Mouse (Mus musculus) thymus, adult 2 months (tissue): ENCODE results near the gene Pld4. TPM values are rescaled to one million over a fixed set of nuclear protein-coding genes. Genes with fewer than 3 reads are reported as not detected.

Experiments used
- DNase-seq: peaks from one replicate; pipeline ENCODE4 v3.0.0; 2021
- H3K27ac ChIP-seq: fragments of 200-500 bp; 2 replicates; pipeline ENCODE4 v1.5.1; 2012; ENCODE audit warnings: low read length, control low read depth; ENCODE audit not compliant: control insufficient read depth, insufficient read depth
- H3K27me3 ChIP-seq: fragments of 200-500 bp; 2 replicates; pipeline ENCODE4 v1.6.1; 2012; ENCODE audit warnings: mild to moderate bottlenecking, low read length, moderate library complexity, mixed read lengths; ENCODE audit not compliant: control insufficient read depth, insufficient read depth
- H3K36me3 ChIP-seq: fragments of 200-500 bp; 2 replicates; pipeline ENCODE4 v1.6.1; 2012; ENCODE audit warnings: mild to moderate bottlenecking, low read length, moderate library complexity; ENCODE audit not compliant: control insufficient read depth, insufficient read depth
- H3K4me1 ChIP-seq: fragments of 200-500 bp; replicated peaks from 2 replicates; pipeline ENCODE4 v1.6.1; 2012; ENCODE audit warnings: low read length; ENCODE audit not compliant: control insufficient read depth, insufficient read depth
- H3K4me3 ChIP-seq: fragments of 200-500 bp; 2 replicates; pipeline ENCODE4 v1.5.1; 2012; ENCODE audit warnings: mild to moderate bottlenecking, low read length, control low read depth, moderate library complexity; ENCODE audit not compliant: control insufficient read depth, insufficient read depth
- CTCF ChIP-seq: fragments of 200-500 bp; IDR thresholded peaks from 2 replicates; pipeline ENCODE4 v1.5.1; 2012; ENCODE audit warnings: mild to moderate bottlenecking, control low read depth, low read length, moderate library complexity, borderline replicate concordance; ENCODE audit not compliant: control insufficient read depth, poor library complexity, insufficient read depth; ENCODE audit errors: extremely low read depth
- POLR2A ChIP-seq: fragments of 200-500 bp; IDR thresholded peaks from 2 replicates; pipeline ENCODE4 v1.6.1; 2012; ENCODE audit warnings: mild to moderate bottlenecking, low read length, control low read depth, moderate library complexity; ENCODE audit not compliant: control insufficient read depth, poor library complexity, insufficient read depth; ENCODE audit errors: extremely low read depth
- WGBS: fragments of 180-500 bp; shearing (Covaris S2); methylation state at CpG from one replicate; pipeline ENCODE4 v1.1.7; 2018; 5-methylcytosine and 5-hydroxymethylcytosine counted together
- polyA plus RNA-seq: library from polyadenylated mRNA; depleted of rRNA; stranded (reverse); fragments of >200 nt; gene quantifications from 2 replicates; pipeline ENCODE4 v1.2.3, GENCODE M21; 2012

Gene Pld4
- polyA plus RNA-seq, 1 experiment: 99.8 TPM

GRCm38 (mm10) chr12:112721424-112722239, 38.8 kb upstream of the Pld4 start:
- H3K36me3 ChIP-seq: no peaks in the 10 kb centered on the region
- peaks cover 14% of the 10 kb centered on the region for H3K4me1 ChIP-seq
- DNase-seq: peak; percentile 46
- no peaks in the 10 kb centered on the region; the same call in 1 of the 2 replicates for H3K27me3 ChIP-seq
- TF ChIP-seq CTCF: peak; percentile 52; the same call in 1 of the 2 replicates
- no peak for TF ChIP-seq POLR2A
- peak overlapping the region; percentile 50 for H3K4me3 ChIP-seq
- 20% methylated on average over 68 of the region's 69 CpGs for WGBS
- no peak overlapping the region for H3K27ac ChIP-seq

GRCm38 (mm10) chr12:112722240-112723027, 38.0 kb upstream of the Pld4 start:
- no peak overlapping the region for H3K27ac ChIP-seq
- TF ChIP-seq POLR2A: no peak
- no peak for TF ChIP-seq CTCF
- WGBS: 1% methylated on average over 74 of the region's 75 CpGs
- no peaks in the 10 kb centered on the region; the same call in 1 of the 2 replicates for H3K27me3 ChIP-seq
- H3K36me3 ChIP-seq: no peaks in the 10 kb centered on the region
- H3K4me1 ChIP-seq: peaks cover 14% of the 10 kb centered on the region
- DNase-seq: peak; percentile 33
- H3K4me3 ChIP-seq: peak overlapping the region; percentile 57

- H3K27me3 ChIP-seq: no peaks in the 10 kb centered on the region; the same call in 1 of the 2 replicates
- TF ChIP-seq POLR2A (no peak), CTCF (no peak)
- H3K4me3 ChIP-seq: peak overlapping the region; percentile 57; the same call in 1 of the 2 replicates
- no peak overlapping the region for H3K27ac ChIP-seq
- no peaks in the 10 kb centered on the region for H3K36me3 ChIP-seq
- WGBS: 41% methylated on average over 5 of the region's 5 CpGs
- H3K4me1 ChIP-seq: peaks cover 14% of the 10 kb centered on the region
- no peak for DNase-seq
Observed at GRCm38 (mm10) chr12:112723028-112723330, 37.5 kb upstream of the Pld4 start.

- no peaks in the 10 kb centered on the region; the same call in 1 of the 2 replicates for H3K27me3 ChIP-seq
- TF ChIP-seq CTCF (no peak), POLR2A (no peak)
- DNase-seq: no peak
- H3K27ac ChIP-seq: no peak overlapping the region
- H3K36me3 ChIP-seq: no peaks in the 10 kb centered on the region
- 93% methylated on average over 6 of the region's 6 CpGs for WGBS
- H3K4me1 ChIP-seq: peaks cover 14% of the 10 kb centered on the region
- no peak overlapping the region for H3K4me3 ChIP-seq
Observed at GRCm38 (mm10) chr12:112723445-112723844, 37.0 kb upstream of the Pld4 start.

GRCm38 (mm10) chr12:112724077-112724805, 36.2 kb upstream of the Pld4 start:
- Histone ChIP-seq H3K27me3 (no peaks in the 10 kb centered on the region; the same call in 1 of the 2 replicates), H3K36me3 (no peaks in the 10 kb centered on the region), H3K27ac (no peak overlapping the region), H3K4me3 (no peak overlapping the region), H3K4me1 (peaks cover 14% of the 10 kb centered on the region)
- TF ChIP-seq CTCF (peak; percentile 47; the same call in 1 of the 2 replicates), POLR2A (no peak)
- WGBS: 83% methylated on average over 11 of the region's 11 CpGs
- DNase-seq: peak; percentile 75

DNA sequence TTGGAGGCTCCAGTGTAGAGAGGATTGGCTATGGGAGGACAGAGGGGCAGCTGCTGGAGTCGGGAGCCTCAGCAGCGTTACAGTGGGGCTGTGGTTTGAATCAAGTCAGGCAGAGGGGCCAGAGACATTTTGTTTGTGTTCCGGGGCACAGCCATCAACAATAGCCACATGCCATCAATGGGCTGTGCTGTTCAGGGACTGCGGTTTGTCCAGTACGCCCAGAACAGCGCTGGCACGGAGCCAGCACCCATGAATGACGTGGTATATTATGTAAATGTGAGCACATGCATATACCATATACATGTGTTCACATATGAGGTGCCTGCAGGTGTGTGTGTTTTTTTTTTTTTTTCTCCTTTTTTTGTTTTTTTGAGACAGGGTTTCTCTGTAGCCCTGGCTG, 32.7 kb upstream of the Pld4 start:
- Histone ChIP-seq H3K4me1 (peaks cover 2% of the 10 kb centered on the region), H3K27ac (no peak overlapping the region), H3K27me3 (no peaks in the 10 kb centered on the region; the same call in 1 of the 2 replicates), H3K36me3 (no peaks in the 10 kb centered on the region), H3K4me3 (no peak overlapping the region)
- no peak for TF ChIP-seq POLR2A
- no peak for TF ChIP-seq CTCF
- WGBS: 88% methylated on average over 8 of the region's 8 CpGs
- no peak for DNase-seq
